Mouse (Mus musculus): Measurements from ENCODE around the gene Pld6. TPM values are rescaled to one million over a fixed set of nuclear protein-coding genes. Genes with fewer than 3 reads are reported as not detected.

The Pld6 gene
- total and polyA plus RNA-seq, 3 experiments: 0.44 to 1.5 (median 0.45) TPM

- no peak for TF ChIP-seq POLR2A (IDR thresholded peaks at IDR 0.05; ENCODE audit: insufficient read depth, low read depth, low read length)
- TF ChIP-seq CTCF (IDR thresholded peaks at IDR 0.05): no peak; the same call in 1 of the 2 replicates
- TF ChIP-seq EP300 (IDR thresholded peaks at IDR 0.05; ENCODE audit: insufficient read depth, low read depth, low read length): no peak
- Histone ChIP-seq H3K4me1 (ENCODE audit: control insufficient read depth, insufficient read depth, low read length) (peaks cover 12% of the 10 kb centered on the region), H3K27me3 (ENCODE audit: control insufficient read depth, insufficient read depth, low read length) (no peaks in the 10 kb centered on the region), H3K9ac (ENCODE audit: low read depth, low read length) (peak overlapping the region; percentile 99), H3K79me2 (replicated peaks; ENCODE audit: control insufficient read depth, insufficient read depth, low read length) (peaks cover 8% of the 10 kb centered on the region), H3K36me3 (ENCODE audit: control insufficient read depth, insufficient read depth, low read length) (peaks cover 12% of the 10 kb centered on the region), H3K4me3 (peak overlapping the region; percentile 87), H3K27ac (peak overlapping the region; percentile 100)
- 43% methylated on average over 14 of the region's 14 CpGs for WGBS
- DNase-seq: no peak
- intact Hi-C loops (cut with DNase I): no loop called here
These were observed 20.9 kb upstream of the Pld6 start for GRCm38 (mm10) chr11:59808170-59808960.

- H3K36me3 ChIP-seq (ENCODE audit: control insufficient read depth, insufficient read depth, low read length): peaks cover 12% of the 10 kb centered on the region
- WGBS: 93% methylated on average over 2 of the region's 2 CpGs
- H3K9ac ChIP-seq (ENCODE audit: low read depth, low read length): no peak overlapping the region
These were observed 18.2 kb upstream of the Pld6 start for GRCm38 (mm10) chr11:59805656-59806055.

GRCm38 (mm10) chr11:59805256-59805655, 17.8 kb upstream of the Pld6 start:
- DNase-seq: no peak
- H3K4me1 ChIP-seq (ENCODE audit: control insufficient read depth, insufficient read depth, low read length): peaks cover 10% of the 10 kb centered on the region
- 100% methylated on average over 1 of the region's 1 CpGs for WGBS
- H3K4me3 ChIP-seq: no peak overlapping the region
- TF ChIP-seq EP300 (IDR thresholded peaks at IDR 0.05; ENCODE audit: insufficient read depth, low read depth, low read length) (no peak), CTCF (IDR thresholded peaks at IDR 0.05) (no peak), POLR2A (IDR thresholded peaks at IDR 0.05; ENCODE audit: insufficient read depth, low read depth, low read length) (no peak)
- no peaks in the 10 kb centered on the region for H3K27me3 ChIP-seq (ENCODE audit: control insufficient read depth, insufficient read depth, low read length)
- H3K27ac ChIP-seq: no peak overlapping the region
- peaks cover 8% of the 10 kb centered on the region for H3K79me2 ChIP-seq (replicated peaks; ENCODE audit: control insufficient read depth, insufficient read depth, low read length)
- peaks cover 12% of the 10 kb centered on the region for H3K36me3 ChIP-seq (ENCODE audit: control insufficient read depth, insufficient read depth, low read length)
- intact Hi-C loops (cut with DNase I): no loop called here
- no peak overlapping the region for H3K9ac ChIP-seq (ENCODE audit: low read depth, low read length)

More at GRCm38 (mm10) chr11:59805656-59806055, 18.2 kb upstream of the Pld6 start:
- no peak for DNase-seq
- Histone ChIP-seq H3K79me2 (replicated peaks; ENCODE audit: control insufficient read depth, insufficient read depth, low read length) (peaks cover 8% of the 10 kb centered on the region), H3K27ac (no peak overlapping the region), H3K4me1 (ENCODE audit: control insufficient read depth, insufficient read depth, low read length) (peaks cover 10% of the 10 kb centered on the region), H3K4me3 (no peak overlapping the region), H3K27me3 (ENCODE audit: control insufficient read depth, insufficient read depth, low read length) (no peaks in the 10 kb centered on the region)
- no peak for TF ChIP-seq EP300 (IDR thresholded peaks at IDR 0.05; ENCODE audit: insufficient read depth, low read depth, low read length)
- no peak for TF ChIP-seq CTCF (IDR thresholded peaks at IDR 0.05)
- TF ChIP-seq POLR2A (IDR thresholded peaks at IDR 0.05; ENCODE audit: insufficient read depth, low read depth, low read length): no peak
- intact Hi-C loops (cut with DNase I): no loop called here

GRCm38 (mm10) chr11:59804409-59805110, 17.1 kb upstream of the Pld6 start:
- Histone ChIP-seq H3K27ac (no peak overlapping the region), H3K27me3 (ENCODE audit: control insufficient read depth, insufficient read depth, low read length) (no peaks in the 10 kb centered on the region), H3K9ac (ENCODE audit: low read depth, low read length) (no peak overlapping the region), H3K4me3 (no peak overlapping the region), H3K36me3 (ENCODE audit: control insufficient read depth, insufficient read depth, low read length) (peaks cover 12% of the 10 kb centered on the region), H3K4me1 (ENCODE audit: control insufficient read depth, insufficient read depth, low read length) (peaks cover 10% of the 10 kb centered on the region), H3K79me2 (replicated peaks; ENCODE audit: control insufficient read depth, insufficient read depth, low read length) (peaks cover 8% of the 10 kb centered on the region)
- TF ChIP-seq EP300 (IDR thresholded peaks at IDR 0.05; ENCODE audit: insufficient read depth, low read depth, low read length): no peak
- TF ChIP-seq CTCF (IDR thresholded peaks at IDR 0.05): peak; percentile 38
- intact Hi-C loops (cut with DNase I): no loop called here
- DNase-seq: peak in 1 of 2 experiments; percentile 44
- 88% methylated on average over 22 of the region's 22 CpGs for WGBS

GRCm38 (mm10) chr11:59803516-59803915, 16.1 kb upstream of the Pld6 start:
- peaks cover 11% of the 10 kb centered on the region for H3K36me3 ChIP-seq (ENCODE audit: control insufficient read depth, insufficient read depth, low read length)
- TF ChIP-seq POLR2A (IDR thresholded peaks at IDR 0.05; ENCODE audit: insufficient read depth, low read depth, low read length) (no peak), CTCF (IDR thresholded peaks at IDR 0.05) (no peak), EP300 (IDR thresholded peaks at IDR 0.05; ENCODE audit: insufficient read depth, low read depth, low read length) (no peak)
- 81% methylated on average over 14 of the region's 14 CpGs for WGBS
- intact Hi-C loops (cut with DNase I): no loop called here
- H3K4me1 ChIP-seq (ENCODE audit: control insufficient read depth, insufficient read depth, low read length): peaks cover 7% of the 10 kb centered on the region
- peaks cover 8% of the 10 kb centered on the region for H3K79me2 ChIP-seq (replicated peaks; ENCODE audit: control insufficient read depth, insufficient read depth, low read length)
- no peak overlapping the region for H3K9ac ChIP-seq (ENCODE audit: low read depth, low read length)
- H3K27me3 ChIP-seq (ENCODE audit: control insufficient read depth, insufficient read depth, low read length): no peaks in the 10 kb centered on the region
- no peak overlapping the region for H3K27ac ChIP-seq
- no peak for DNase-seq
- H3K4me3 ChIP-seq: no peak overlapping the region

- Histone ChIP-seq H3K27me3 (ENCODE audit: control insufficient read depth, insufficient read depth, low read length) (no peaks in the 10 kb centered on the region), H3K36me3 (ENCODE audit: control insufficient read depth, insufficient read depth, low read length) (peaks cover 5% of the 10 kb centered on the region), H3K9ac (ENCODE audit: low read depth, low read length) (no peak overlapping the region), H3K27ac (no peak overlapping the region), H3K4me3 (no peak overlapping the region), H3K4me1 (ENCODE audit: control insufficient read depth, insufficient read depth, low read length) (0 out of 2 replicates have a peak, but pooled peaks cover 1% of the 10 kb centered on the region), H3K79me2 (replicated peaks; ENCODE audit: control insufficient read depth, insufficient read depth, low read length) (peaks cover 3% of the 10 kb centered on the region)
- TF ChIP-seq EP300 (IDR thresholded peaks at IDR 0.05; ENCODE audit: insufficient read depth, low read depth, low read length) (no peak), POLR2A (IDR thresholded peaks at IDR 0.05; ENCODE audit: insufficient read depth, low read depth, low read length) (no peak), CTCF (IDR thresholded peaks at IDR 0.05) (no peak)
- intact Hi-C loops (cut with DNase I): no loop called here
- WGBS: 81% methylated on average over 8 of the region's 8 CpGs
- DNase-seq: no peak
These were observed 14.4 kb upstream of the Pld6 start for GRCm38 (mm10) chr11:59801881-59802280.

Data from heart, adult 2 months (tissue).